Mouse (Mus musculus) cerebellum, adult 2 months (tissue): ENCODE results near the gene Mrnip.

ENCODE experiments used
- CTCF ChIP-seq: fragments of 200-500 bp; IDR thresholded peaks from 2 replicates; pipeline ENCODE4 v1.5.1; 2011; ENCODE audit warnings: low read depth, mild to moderate bottlenecking, control low read depth, low read length, moderate library complexity, borderline replicate concordance; ENCODE audit not compliant: insufficient read depth
- POLR2A ChIP-seq: fragments of 200-500 bp; IDR thresholded peaks from 2 replicates; pipeline ENCODE4 v1.6.1; 2011; ENCODE audit warnings: low read length, control low read depth, borderline replicate concordance; ENCODE audit not compliant: insufficient read depth

DNA sequence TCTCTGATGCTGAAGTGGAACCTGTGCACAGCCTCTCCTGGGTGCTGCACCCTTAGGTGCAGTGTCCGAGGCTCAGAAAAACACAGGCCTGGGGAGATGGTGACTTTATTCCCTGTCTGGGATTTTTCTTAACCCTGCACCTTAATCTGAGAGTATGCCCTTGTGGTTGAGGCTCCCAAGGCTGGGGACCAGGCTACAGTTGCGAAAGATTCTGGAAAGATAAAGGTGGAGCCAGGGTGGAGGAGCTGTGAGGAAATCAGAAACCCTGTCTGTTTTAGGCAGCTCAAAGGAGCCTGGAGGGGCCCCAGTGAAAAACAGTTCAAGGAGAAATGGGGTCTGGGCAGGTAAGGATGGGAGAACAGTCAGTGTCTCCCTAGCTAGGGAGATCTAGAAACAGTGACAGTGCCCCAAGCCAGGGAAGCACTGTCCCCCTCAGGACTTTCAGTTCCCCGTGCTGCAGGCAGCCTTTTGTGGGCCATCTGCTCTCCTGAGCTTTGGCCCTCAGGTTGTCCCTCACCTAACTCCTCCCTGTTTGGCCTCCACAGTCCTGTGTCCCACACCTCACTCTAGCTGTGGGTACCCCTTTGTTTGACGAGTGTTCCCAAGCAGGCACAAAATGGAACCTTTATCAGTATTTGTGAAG, 42.6 kb downstream of the Mrnip start:
- TF ChIP-seq CTCF (no peak), POLR2A (no peak)
